ENCODE assay signal across 8 mouse cellular contexts in genomic region chr4:127005113-127005936, GRCm38 (mm10). TPM values are rescaled to one million over a fixed set of nuclear protein-coding genes. Genes with fewer than 3 reads are reported as not detected.
DNase-seq lines count a peak whose midpoint lies in the region; ATAC-seq and TF ChIP-seq lines count a peak whose summit lies in the region.

No protein-coding gene starts in this region.

- H3K4me2 ChIP-seq in forebrain, embryonic 12.5 days = peak overlapping the region; percentile 55
- peak overlapping the region; percentile 59 for H3K4me2 ChIP-seq in hindbrain, embryonic 14.5 days (replicated peaks)
- H3K4me2 ChIP-seq in stomach, embryonic 15.5 days = peak overlapping the region; percentile 61

- in situ Hi-C loops in ES-E14 (cut with MboI; ENCODE audit: low sequenced_read_pairs in 2 of 2, unreplicated experiment in 2 of 2) = no loop called here

- DNase-seq in ES-E14 (ENCODE audit: low read depth, low spot score) = no peak
- peak; percentile 57 to 80 for DNase-seq in adrenal gland, postnatal 36 days
- DNase-seq in hindbrain, embryonic 14.5 days (ENCODE audit: low spot score) = peak; percentile 79
- peak; percentile 65 to 69 for DNase-seq in left cerebral cortex, adult 2 months (ENCODE audit: extremely low spot score in 1 of 2, low spot score in 2 of 2)
- DNase-seq in natural killer cell, adult 2 months (ENCODE audit: low spot score in 2 of 2) = no peak

- intact Hi-C loops in left cerebral cortex, adult 2 months (cut with DNase I) = loop anchor here (5.0 to 10.0 kb wide), 2 partner anchors 38 to 451 kb away; partner anchors contain the start of genes Clspn and Zmym4

- peak overlapping the region; percentile 49; the same call in 1 of the 2 replicates for H3K9ac ChIP-seq in ES-E14 (ENCODE audit: insufficient read depth, low read depth, low read length, poor library complexity, severe bottlenecking)
- H3K9ac ChIP-seq in forebrain, embryonic 12.5 days = peak overlapping the region; percentile 45; the same call in 1 of the 2 replicates
- peak overlapping the region; percentile 56 for H3K9ac ChIP-seq in hindbrain, embryonic 14.5 days
- H3K9ac ChIP-seq in stomach, embryonic 15.5 days = no peak overlapping the region

- peaks cover 2 to 8% of the 10 kb centered on the region in 2 experiments for H3K4me1 ChIP-seq in ES-E14 (ENCODE audit: control insufficient read depth in 2 of 2, insufficient read depth in 2 of 2, low read length in 2 of 2, poor library complexity in 1 of 2)
- H3K4me1 ChIP-seq in forebrain, embryonic 12.5 days = peaks cover 25% of the 10 kb centered on the region
- peaks cover 15% of the 10 kb centered on the region for H3K4me1 ChIP-seq in hindbrain, embryonic 14.5 days (replicated peaks; ENCODE audit: control insufficient read depth, insufficient read depth, low read length)
- 0 out of 2 replicates have a peak, but pooled peaks cover 6% of the 10 kb centered on the region for H3K4me1 ChIP-seq in stomach, embryonic 15.5 days

- TF ChIP-seq CTCF in left cerebral cortex, adult 2 months (IDR thresholded peaks at IDR 0.05) = no peak

- H3K4me3 ChIP-seq in ES-E14 (ENCODE audit: insufficient read depth in 1 of 2, low read depth in 1 of 2, low read length in 2 of 2, poor library complexity in 1 of 2, severe bottlenecking in 1 of 2) = peak overlapping the region; percentile 29 to 49
- peak overlapping the region; percentile 31 for H3K4me3 ChIP-seq in forebrain, embryonic 12.5 days (replicated peaks)
- peak overlapping the region; percentile 24 for H3K4me3 ChIP-seq in hindbrain, embryonic 14.5 days (replicated peaks; ENCODE audit: low read length)
- peak overlapping the region; percentile 38 for H3K4me3 ChIP-seq in left cerebral cortex, adult 2 months
- H3K4me3 ChIP-seq in stomach, embryonic 15.5 days (replicated peaks) = peak overlapping the region; percentile 32

- no peaks in the 10 kb centered on the region for H3K36me3 ChIP-seq in ES-E14 (ENCODE audit: control insufficient read depth, insufficient read depth, low read length, poor library complexity, severe bottlenecking)
- no peaks in the 10 kb centered on the region for H3K36me3 ChIP-seq in forebrain, embryonic 12.5 days (replicated peaks)
- H3K36me3 ChIP-seq in hindbrain, embryonic 14.5 days (replicated peaks; ENCODE audit: control insufficient read depth, insufficient read depth) = no peaks in the 10 kb centered on the region
- no peaks in the 10 kb centered on the region for H3K36me3 ChIP-seq in stomach, embryonic 15.5 days

- H3K27me3 ChIP-seq in forebrain, embryonic 12.5 days = no peaks in the 10 kb centered on the region
- H3K27me3 ChIP-seq in hindbrain, embryonic 14.5 days (ENCODE audit: control insufficient read depth, insufficient read depth, low read length) = no peaks in the 10 kb centered on the region
- H3K27me3 ChIP-seq in stomach, embryonic 15.5 days (replicated peaks) = no peaks in the 10 kb centered on the region

- peak overlapping the region; percentile 65 for H3K27ac ChIP-seq in ES-E14 (ENCODE audit: insufficient read depth, low read depth, low read length, poor library complexity, severe bottlenecking)
- H3K27ac ChIP-seq in forebrain, embryonic 12.5 days = peak overlapping the region; percentile 76
- peak overlapping the region; percentile 84 for H3K27ac ChIP-seq in hindbrain, embryonic 14.5 days
- peak overlapping the region; percentile 53 for H3K27ac ChIP-seq in left cerebral cortex, adult 2 months
- H3K27ac ChIP-seq in stomach, embryonic 15.5 days = no peak overlapping the region

- WGBS in forebrain, embryonic 12.5 days = 11% methylated on average over 25 of the region's 25 CpGs
- 13% methylated on average over 25 of the region's 25 CpGs for WGBS in hindbrain, embryonic 14.5 days
- 14% methylated on average over 25 of the region's 25 CpGs for WGBS in stomach, embryonic 15.5 days

- no peaks in the 10 kb centered on the region for H3K9me3 ChIP-seq in ES-E14 (ENCODE audit: control insufficient read depth, insufficient read depth, low read depth, low read length)
- H3K9me3 ChIP-seq in forebrain, embryonic 12.5 days = no peaks in the 10 kb centered on the region; the same call in 1 of the 2 replicates
- no peaks in the 10 kb centered on the region for H3K9me3 ChIP-seq in hindbrain, embryonic 14.5 days (ENCODE audit: control insufficient read depth, low read length)
- H3K9me3 ChIP-seq in stomach, embryonic 15.5 days = no peaks in the 10 kb centered on the region

- peak; percentile 87 for ATAC-seq in forebrain, embryonic 12.5 days (ENCODE audit: low FRiP score)
- ATAC-seq in hindbrain, embryonic 14.5 days (ENCODE audit: low FRiP score) = peak; percentile 80
- ATAC-seq in megakaryocyte-erythroid progenitor cell, adult 5-6 weeks (replicated peaks; ENCODE audit: low FRiP score, low TSS enrichment, poor library complexity, severe bottlenecking) = peak; percentile 70; the same call in 1 of the 2 replicates
- ATAC-seq in stomach, embryonic 15.5 days (ENCODE audit: insufficient read depth, low FRiP score, low read depth) = 0 out of 2 replicates have a peak, but pooled peaks have one; percentile 66

TF ChIP-seq in ES-E14, 5 proteins besides CTCF, POLR2A, EP300 and RAD21:
- TF ChIP-seq HCFC1 (IDR thresholded peaks at IDR 0.05; ENCODE audit: borderline replicate concordance, insufficient read depth, low read length) = no peak
- TF ChIP-seq ZNF384 (IDR thresholded peaks at IDR 0.05; ENCODE audit: low read depth, low read length) = no peak
- TF ChIP-seq MAFK (IDR thresholded peaks at IDR 0.05; ENCODE audit: insufficient read depth, low read depth, low read length) = 0 out of 2 replicates have a peak, but pooled peaks have one; percentile 9
- 0 out of 2 replicates have a peak, but pooled peaks have one; percentile 28 for TF ChIP-seq CHD2 (IDR thresholded peaks at IDR 0.05; ENCODE audit: low read depth, low read length)
- no peak for TF ChIP-seq ZC3H11A (IDR thresholded peaks at IDR 0.05; ENCODE audit: borderline replicate concordance, low read depth, low read length)

RNA-seq across cellular contexts. Expression of gene Sfpq, which starts 15.8 kb away (rescaled TPM):
- total RNA-seq in ES-E14 (2012; rRNA removed) = 337 and 384 TPM in 2 replicates
- 100 to 1,000 TPM; 145 to 225 TPM for total RNA-seq in adrenal gland, postnatal 36 days (2021)
- 174 and 187 TPM in 2 replicates for polyA plus RNA-seq in forebrain, embryonic 12.5 days (2016; fragmentation: Nextera tagmentation; extraction: Ambion mirVana)
- 92.5 and 102 TPM in 2 replicates for polyA plus RNA-seq in hindbrain, embryonic 14.5 days (2014; fragmentation: Nextera tagmentation; extraction: Ambion mirVana)
- total RNA-seq in left cerebral cortex, adult 2 months (2021) = 100 to 1,000 TPM; 243 to 256 TPM
- 426 and 540 TPM in 2 replicates for total RNA-seq in megakaryocyte-erythroid progenitor cell, adult 5-6 weeks (2014; fragmentation: Nextera tagmentation)
- 945 and 968 TPM in 2 replicates for total RNA-seq in megakaryocyte-erythroid progenitor cell, adult 5-6 weeks (2017)
- polyA plus RNA-seq in stomach, embryonic 15.5 days (2015; fragmentation: Nextera tagmentation; extraction: Ambion mirVana) = 78.0 and 78.5 TPM in 2 replicates

RNA-seq across cellular contexts. Expression of gene Zmym4, which starts 37.4 kb away (rescaled TPM):
- 40.5 and 44.0 TPM in 2 replicates for total RNA-seq in ES-E14 (2012; rRNA removed)
- total RNA-seq in adrenal gland, postnatal 36 days (2021) = 10 to 100 TPM; 42.9 to 46.7 TPM
- 43.4 and 48.1 TPM in 2 replicates for polyA plus RNA-seq in forebrain, embryonic 12.5 days (2016; fragmentation: Nextera tagmentation; extraction: Ambion mirVana)
- 27.5 and 31.3 TPM in 2 replicates for polyA plus RNA-seq in hindbrain, embryonic 14.5 days (2014; fragmentation: Nextera tagmentation; extraction: Ambion mirVana)
- total RNA-seq in left cerebral cortex, adult 2 months (2021) = 10 to 100 TPM; 46.3 to 59.0 TPM
- total RNA-seq in megakaryocyte-erythroid progenitor cell, adult 5-6 weeks (2014; fragmentation: Nextera tagmentation) = 38.7 and 57.2 TPM in 2 replicates
- 41.2 and 56.1 TPM in 2 replicates for total RNA-seq in megakaryocyte-erythroid progenitor cell, adult 5-6 weeks (2017)
- polyA plus RNA-seq in stomach, embryonic 15.5 days (2015; fragmentation: Nextera tagmentation; extraction: Ambion mirVana) = 16.6 and 18.6 TPM in 2 replicates

RNA-seq across cellular contexts. Expression of gene Zmym1, which starts 55.6 kb away (rescaled TPM):
- 42.9 and 56.8 TPM in 2 replicates for total RNA-seq in ES-E14 (2012; rRNA removed)
- 1 to 10 TPM; 7.7 to 7.8 TPM for total RNA-seq in adrenal gland, postnatal 36 days (2021)
- 29.7 and 30.6 TPM in 2 replicates for polyA plus RNA-seq in forebrain, embryonic 12.5 days (2016; fragmentation: Nextera tagmentation; extraction: Ambion mirVana)
- polyA plus RNA-seq in hindbrain, embryonic 14.5 days (2014; fragmentation: Nextera tagmentation; extraction: Ambion mirVana) = 31.6 and 31.9 TPM in 2 replicates
- total RNA-seq in left cerebral cortex, adult 2 months (2021) = 10 to 100 TPM; 14.4 to 15.9 TPM
- total RNA-seq in megakaryocyte-erythroid progenitor cell, adult 5-6 weeks (2014; fragmentation: Nextera tagmentation) = 13.6 and 16.8 TPM in 2 replicates
- 19.8 and 20.0 TPM in 2 replicates for total RNA-seq in megakaryocyte-erythroid progenitor cell, adult 5-6 weeks (2017)
- 13.2 and 15.2 TPM in 2 replicates for polyA plus RNA-seq in stomach, embryonic 15.5 days (2015; fragmentation: Nextera tagmentation; extraction: Ambion mirVana)

Comparison
In these comparisons a context has a peak if more than half of its experiments do, and no peak if none do; other contexts are left out.
1. DNase-seq: peak in adrenal gland, postnatal 36 days (2 of 2), hindbrain, embryonic 14.5 days (single experiment) and left cerebral cortex, adult 2 months (2 of 2); none in ES-E14 (single experiment) and natural killer cell, adult 2 months (0 of 2).
2. Peak in every context shown above with its lines, with median percentiles within 50 percentile points of each other: H3K4me3 ChIP-seq, ATAC-seq and H3K4me2 ChIP-seq.